Mouse (Mus musculus): ENCODE results near the gene Gm49396.
A peak's percentile ranks its signal among the peaks of the same experiment; 100 is the strongest.

DNA sequence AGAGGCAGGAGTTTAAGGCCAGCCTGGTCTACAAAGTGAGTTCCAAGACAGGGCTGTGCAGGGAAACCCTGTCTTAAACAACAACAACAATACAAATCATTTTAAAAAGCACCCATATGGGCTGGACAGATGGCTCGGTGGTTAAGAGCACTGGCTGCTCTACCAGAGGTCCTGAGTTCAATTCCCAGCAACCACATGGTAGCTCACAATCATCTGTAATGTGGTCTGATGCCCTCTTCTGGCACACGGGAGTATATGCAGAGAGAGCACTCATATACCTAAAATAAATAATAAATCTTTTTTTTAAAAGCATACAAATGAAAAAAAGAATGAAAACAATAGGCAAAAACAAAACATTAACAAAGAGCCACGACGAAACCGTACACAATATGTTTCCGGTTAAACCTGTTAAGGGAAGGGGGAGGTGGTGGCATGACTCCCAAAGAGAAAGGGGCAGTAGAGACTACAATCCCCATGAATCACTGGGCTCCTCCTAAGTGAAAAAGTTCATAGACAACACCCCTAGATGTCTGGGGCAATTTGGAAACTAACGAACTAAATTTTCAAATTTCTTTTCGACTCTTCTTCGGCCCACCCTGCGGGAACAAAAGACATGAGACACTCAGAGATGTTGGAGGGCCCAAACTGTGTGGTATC lies 11.6 kb upstream of the Gm49396 start:
- TF ChIP-seq POLR2A (IDR thresholded peaks at IDR 0.05; ENCODE audit: borderline replicate concordance, extremely low read depth, insufficient read depth, insufficient read length, poor library complexity, severe bottlenecking) (no peak), CTCF (IDR thresholded peaks at IDR 0.05; ENCODE audit: borderline replicate concordance, extremely low read depth, insufficient read depth, insufficient read length) (peak; percentile 28; the same call in 1 of the 2 replicates)

Data from brain, embryonic 14.5 days (tissue).